Mouse (Mus musculus) limb, embryonic 11.5 days (tissue): Measurements from ENCODE around the gene Twnk. TPM values are rescaled to one million over a fixed set of nuclear protein-coding genes. Genes with fewer than 3 reads are reported as not detected.

Source experiments
- ATAC-seq: fragments of 200-750 bp; cut with Nextera tagmentation; 2 replicates; pipeline ENCODE4 v1.8.0; 2017; ENCODE audit warnings: low read depth; ENCODE audit not compliant: insufficient number of reproducible peaks, low FRiP score, low TSS enrichment
- DNase-seq: peaks from one replicate; pipeline ENCODE4 v3.0.0-alpha.2; 2015; ENCODE audit warnings: low spot score
- H3K27ac ChIP-seq: fragments of 300-500 bp; sonication (generic); replicated peaks from 2 replicates; pipeline ENCODE4 v1.5.1; 2014; ENCODE audit warnings: low read depth, mild to moderate bottlenecking, low read length
- H3K27me3 ChIP-seq: fragments of 300-500 bp; sonication (generic); 2 replicates; pipeline ENCODE4 v1.6.1; 2014; ENCODE audit warnings: mild to moderate bottlenecking, low read length, mixed read lengths; ENCODE audit not compliant: control insufficient read depth, insufficient read depth
- H3K36me3 ChIP-seq: fragments of 300-500 bp; sonication (generic); 2 replicates; pipeline ENCODE4 v1.6.1; 2014; ENCODE audit warnings: mild to moderate bottlenecking, low read length, moderate library complexity, mixed read lengths; ENCODE audit not compliant: control insufficient read depth, insufficient read depth
- H3K4me1 ChIP-seq: fragments of 300-500 bp; sonication (generic); 2 replicates; pipeline ENCODE4 v1.6.1; 2014; ENCODE audit warnings: low read length, mixed read lengths; ENCODE audit not compliant: control insufficient read depth, insufficient read depth
- H3K4me2 ChIP-seq: fragments of 300-500 bp; sonication (generic); 2 replicates; pipeline ENCODE4 v1.6.1; 2014; ENCODE audit warnings: low read depth, mild to moderate bottlenecking, moderate library complexity; ENCODE audit not compliant: severe bottlenecking
- H3K4me3 ChIP-seq: fragments of 300-500 bp; sonication (generic); 2 replicates; pipeline ENCODE4 v1.5.1; 2014; ENCODE audit warnings: low read depth, low read length
- H3K9ac ChIP-seq: fragments of 300-500 bp; sonication (generic); 2 replicates; pipeline ENCODE4 v1.6.1; 2014; ENCODE audit warnings: mild to moderate bottlenecking, low read length
- H3K9me3 ChIP-seq: fragments of 300-500 bp; sonication (generic); 2 replicates; pipeline ENCODE4 v1.6.1; 2016; ENCODE audit warnings: low read length; ENCODE audit not compliant: control insufficient read depth
- WGBS: fragments of 180-500 bp; shearing (Covaris S2); extraction: QIAGEN DNeasy Blood & Tissue Kit; methylation state at CpG from one replicate; pipeline ENCODE4 v1.1.7; 2014; 5-methylcytosine and 5-hydroxymethylcytosine counted together
- polyA plus RNA-seq: library from polyadenylated mRNA; unstranded; fragments of >200 nt; fragmentation: Nextera tagmentation; extraction: Ambion mirVana; gene quantifications from 2 replicates; pipeline ENCODE4 v1.2.1, GENCODE M21; 2014

Twnk gene
- polyA plus RNA-seq = 19.0 and 25.4 TPM in 2 replicates

DNA sequence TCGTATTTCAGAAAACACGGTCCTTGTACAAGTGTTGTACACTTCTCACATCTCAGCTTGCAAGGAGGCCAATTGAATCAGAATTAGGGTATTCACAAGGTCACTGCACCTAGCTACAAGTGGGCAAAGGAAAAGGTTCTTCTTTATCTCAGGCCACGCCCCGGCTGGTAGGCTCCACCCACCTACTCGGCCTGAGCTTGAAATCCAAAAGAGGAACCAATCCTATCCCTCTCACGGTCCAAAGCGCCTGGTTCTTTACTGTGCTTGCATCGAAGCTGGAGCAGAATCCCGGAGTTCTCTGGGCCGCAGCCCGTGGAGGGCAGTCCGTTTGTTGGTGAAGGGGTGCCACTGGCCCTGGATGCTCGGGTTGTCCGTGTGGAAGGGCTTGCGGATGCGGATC is at the start of gene Twnk:
Gene Twnk (plus strand): TSS at position 220 of the 400 bp plus-strand sequence.
- H3K9me3 ChIP-seq = no peaks in the 10 kb centered on the region
- ATAC-seq (no peak), DNase-seq (peak; percentile 55)
- 11% methylated on average over 16 of the region's 16 CpGs for WGBS
- H3K27me3 ChIP-seq = no peaks in the 10 kb centered on the region
- H3K27ac ChIP-seq = peak within 1 kb of the TSS; percentile 56; the same call in 1 of the 2 replicates
- H3K4me3 ChIP-seq = peak within 1 kb of the TSS; percentile 99
- peak within 1 kb of the TSS; percentile 85 for H3K9ac ChIP-seq
- peaks cover 10% of the 10 kb centered on the region for H3K4me1 ChIP-seq
- peak within 1 kb of the TSS; percentile 94 for H3K4me2 ChIP-seq
- peaks cover 10% of the 10 kb centered on the region for H3K36me3 ChIP-seq

DNA sequence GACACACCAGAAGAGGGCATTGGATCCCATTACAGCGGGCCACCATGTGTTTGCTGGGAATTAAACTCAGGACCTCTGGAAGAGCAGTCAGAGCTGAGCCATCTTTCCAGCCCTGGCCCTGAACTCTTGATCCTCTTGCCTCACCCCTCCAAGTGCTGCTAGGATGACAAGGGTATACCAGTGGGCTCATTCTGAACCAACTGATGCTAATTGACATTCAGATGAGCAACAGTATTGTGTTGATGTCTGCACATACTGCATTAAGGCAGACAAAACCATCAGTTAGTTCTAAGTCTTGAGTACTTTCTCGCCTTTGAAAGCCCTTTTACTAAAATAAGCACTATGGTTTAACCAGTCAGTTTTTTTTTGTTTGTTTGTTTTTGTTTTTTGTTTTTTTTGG is 45.8 kb upstream of the Twnk start:
- no peaks in the 10 kb centered on the region for H3K9me3 ChIP-seq
- no peaks in the 10 kb centered on the region for H3K4me1 ChIP-seq
- peaks cover 25% of the 10 kb centered on the region for H3K36me3 ChIP-seq
- DNase-seq (no peak), ATAC-seq (no peak)
- H3K27ac ChIP-seq = no peak overlapping the region
- no peak overlapping the region for H3K4me3 ChIP-seq
- H3K27me3 ChIP-seq = no peaks in the 10 kb centered on the region
- H3K9ac ChIP-seq = no peak overlapping the region
- 94% methylated on average over 2 of the region's 2 CpGs for WGBS
- H3K4me2 ChIP-seq = no peak overlapping the region

DNA sequence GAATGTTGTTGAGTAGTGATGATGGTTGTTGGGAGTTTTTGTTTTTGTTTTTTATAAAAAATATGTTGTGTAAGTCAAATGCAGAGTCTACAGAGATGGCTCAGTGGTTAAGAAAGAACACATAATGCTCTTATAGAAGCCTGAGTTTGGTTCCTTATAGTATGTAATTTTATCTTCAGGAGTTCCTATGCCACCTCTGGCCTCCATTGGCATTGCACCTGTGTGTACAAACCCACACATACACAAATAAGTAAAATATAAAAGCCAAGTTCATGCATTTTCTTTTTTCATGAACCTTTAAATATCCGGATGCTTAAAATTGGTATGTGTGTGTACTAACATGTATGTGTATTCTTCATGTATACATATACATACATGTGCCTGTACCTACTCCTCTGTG is 39.5 kb upstream of the Twnk start:
- ATAC-seq = no peak
- Histone ChIP-seq H3K4me3 (no peak overlapping the region), H3K4me1 (no peaks in the 10 kb centered on the region), H3K36me3 (peaks cover 25% of the 10 kb centered on the region), H3K4me2 (no peak overlapping the region), H3K9ac (no peak overlapping the region), H3K27ac (no peak overlapping the region), H3K9me3 (no peaks in the 10 kb centered on the region), H3K27me3 (no peaks in the 10 kb centered on the region)
- WGBS = 95% methylated on average over 1 of the region's 1 CpGs
- no peak for DNase-seq

DNA sequence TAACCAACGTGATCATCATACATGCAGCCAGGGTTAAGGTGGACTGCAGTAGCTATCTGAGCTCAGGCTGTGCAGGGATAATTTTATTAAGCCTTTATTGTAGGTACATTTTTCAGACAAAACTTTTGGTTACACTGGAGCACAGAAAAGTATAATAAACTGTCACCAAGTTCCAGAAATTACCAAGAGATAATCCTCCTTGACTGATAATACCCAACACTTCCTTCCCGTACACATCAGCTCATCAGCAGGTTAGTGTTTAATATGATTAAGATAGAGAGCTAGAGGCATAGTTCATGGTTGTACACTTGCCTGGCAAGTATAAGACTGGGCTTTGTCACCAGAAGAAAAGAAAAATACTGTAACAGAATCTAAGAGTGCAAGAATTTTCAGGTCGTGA is 37.1 kb upstream of the Twnk start:
- Histone ChIP-seq H3K36me3 (peaks cover 21% of the 10 kb centered on the region), H3K27me3 (no peaks in the 10 kb centered on the region), H3K4me3 (no peak overlapping the region), H3K4me2 (no peak overlapping the region), H3K4me1 (no peaks in the 10 kb centered on the region), H3K27ac (no peak overlapping the region), H3K9me3 (no peaks in the 10 kb centered on the region), H3K9ac (no peak overlapping the region)
- ATAC-seq = no peak
- WGBS = 73% methylated on average over 3 of the region's 3 CpGs
- no peak for DNase-seq

DNA sequence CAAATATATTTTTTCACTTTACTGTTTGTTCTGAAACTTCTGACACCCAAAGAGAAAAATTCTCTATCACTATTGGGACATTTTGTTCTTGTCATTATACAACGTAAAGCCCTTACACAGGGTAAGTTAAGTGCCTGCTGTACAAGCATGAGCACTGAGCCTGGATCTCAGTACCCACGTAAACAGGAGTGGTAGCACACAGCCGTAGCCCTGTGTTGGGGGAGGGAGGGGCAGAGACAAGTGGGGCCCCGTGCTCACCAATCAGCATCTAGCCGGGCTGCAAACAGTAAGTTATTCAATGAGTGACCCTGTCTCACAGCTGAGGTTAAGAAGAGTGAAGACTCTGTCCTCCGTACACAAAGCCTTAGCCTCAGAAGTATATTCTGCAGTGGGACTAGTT is 28.8 kb upstream of the Twnk start:
- H3K4me1 ChIP-seq = no peaks in the 10 kb centered on the region
- H3K4me2 ChIP-seq = no peak overlapping the region
- no peak overlapping the region for H3K9ac ChIP-seq
- H3K4me3 ChIP-seq = no peak overlapping the region
- H3K36me3 ChIP-seq = peaks cover 29% of the 10 kb centered on the region; the same call in 1 of the 2 replicates
- H3K9me3 ChIP-seq = no peaks in the 10 kb centered on the region
- 88% methylated on average over 6 of the region's 6 CpGs for WGBS
- ATAC-seq (no peak), DNase-seq (no peak)
- H3K27me3 ChIP-seq = no peaks in the 10 kb centered on the region
- H3K27ac ChIP-seq = no peak overlapping the region

DNA sequence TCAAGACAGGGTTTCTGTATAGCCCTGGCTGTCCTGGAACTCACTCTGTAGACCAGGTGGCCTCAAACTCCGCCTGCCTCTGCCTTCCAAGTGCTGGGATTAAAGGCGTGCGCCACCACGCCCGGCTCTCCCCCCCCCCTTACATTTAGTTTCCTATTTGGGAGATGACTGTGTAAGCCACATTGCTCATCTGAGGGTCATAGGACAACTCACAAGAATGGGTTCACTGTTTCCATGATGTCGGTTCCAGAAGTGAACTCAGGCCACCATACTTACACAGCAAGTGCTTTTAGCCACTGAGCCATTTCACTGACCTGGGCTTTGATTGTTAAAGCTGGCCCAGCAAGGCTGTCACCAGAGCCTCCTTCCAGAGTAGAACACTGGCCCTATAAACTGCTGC is 28.3 kb upstream of the Twnk start:
- no peak for DNase-seq
- WGBS = 92% methylated on average over 6 of the region's 6 CpGs
- no peak overlapping the region for H3K27ac ChIP-seq

DNA sequence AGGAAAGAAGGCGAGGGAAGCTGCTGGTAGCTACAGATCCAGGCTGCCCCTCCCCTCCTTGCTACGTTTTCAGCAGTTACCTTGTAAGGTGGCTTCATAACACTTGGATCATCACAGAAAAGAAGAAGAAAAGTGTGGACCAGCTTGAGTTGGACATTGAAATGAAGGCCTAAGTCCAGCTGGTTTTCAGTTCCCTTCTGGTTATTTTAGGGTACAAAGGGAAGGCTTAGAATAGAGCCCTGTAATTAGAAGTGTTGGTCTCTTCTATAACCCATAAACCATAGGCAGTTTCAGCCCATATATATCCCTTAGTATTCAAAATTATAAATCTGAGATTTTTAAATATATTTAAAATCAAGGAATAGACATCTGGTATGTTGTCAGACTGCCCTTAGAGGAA is 24.7 kb upstream of the Twnk start:
- DNase-seq (no peak), ATAC-seq (no peak)
- WGBS = 89% methylated on average over 2 of the region's 2 CpGs
- no peak overlapping the region for H3K9ac ChIP-seq
- H3K4me3 ChIP-seq = no peak overlapping the region
- no peaks in the 10 kb centered on the region for H3K27me3 ChIP-seq
- H3K4me2 ChIP-seq = no peak overlapping the region
- peaks cover 16% of the 10 kb centered on the region; the same call in 1 of the 2 replicates for H3K36me3 ChIP-seq
- no peak overlapping the region for H3K27ac ChIP-seq
- no peaks in the 10 kb centered on the region for H3K4me1 ChIP-seq
- H3K9me3 ChIP-seq = no peaks in the 10 kb centered on the region

More for the DNA sequence above, 28.3 kb upstream of the Twnk start:
- H3K9me3 ChIP-seq = no peaks in the 10 kb centered on the region
- no peak overlapping the region for H3K4me3 ChIP-seq
- no peaks in the 10 kb centered on the region for H3K27me3 ChIP-seq
- H3K4me2 ChIP-seq = no peak overlapping the region
- H3K4me1 ChIP-seq = no peaks in the 10 kb centered on the region
- ATAC-seq = no peak
- no peak overlapping the region for H3K9ac ChIP-seq
- H3K36me3 ChIP-seq = peaks cover 29% of the 10 kb centered on the region; the same call in 1 of the 2 replicates

DNA sequence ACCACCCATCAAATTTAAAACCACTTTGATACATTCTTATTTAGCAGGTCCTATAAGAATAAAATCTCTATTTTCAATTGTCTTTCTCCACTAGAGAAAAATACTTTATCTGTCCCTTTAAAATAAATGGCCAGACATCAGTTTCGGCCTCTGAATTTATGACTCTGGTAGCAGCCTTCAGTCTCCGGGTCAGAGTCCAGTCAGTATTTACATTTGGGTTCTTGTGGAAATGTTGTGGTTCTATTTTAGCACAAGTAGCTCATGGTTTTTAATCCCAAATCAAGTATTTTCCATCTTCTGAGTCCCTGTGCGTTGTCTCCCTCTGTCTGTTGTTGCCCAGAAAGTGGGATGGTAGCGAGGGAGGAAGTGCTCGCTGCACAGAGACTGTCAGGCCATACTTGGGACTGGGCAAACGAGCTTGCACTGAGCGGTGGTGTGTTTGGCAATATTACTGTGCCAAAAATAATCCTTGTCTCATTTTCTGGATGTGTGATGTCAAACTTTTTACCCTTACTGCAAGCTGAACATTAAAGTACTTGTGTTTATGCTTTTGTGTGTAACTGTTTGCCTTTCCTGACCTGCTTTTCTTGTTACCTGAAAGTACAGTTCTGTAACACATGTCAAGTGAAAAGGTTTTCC is 22.9 kb upstream of the Twnk start:
- DNase-seq (no peak), ATAC-seq (no peak)
- WGBS = 87% methylated on average over 7 of the region's 7 CpGs
- no peaks in the 10 kb centered on the region for H3K4me1 ChIP-seq
- no peak overlapping the region for H3K27ac ChIP-seq
- no peaks in the 10 kb centered on the region for H3K27me3 ChIP-seq
- H3K36me3 ChIP-seq = peaks cover 11% of the 10 kb centered on the region; the same call in 1 of the 2 replicates
- no peak overlapping the region for H3K9ac ChIP-seq
- no peak overlapping the region for H3K4me2 ChIP-seq
- H3K9me3 ChIP-seq = no peaks in the 10 kb centered on the region
- no peak overlapping the region for H3K4me3 ChIP-seq

DNA sequence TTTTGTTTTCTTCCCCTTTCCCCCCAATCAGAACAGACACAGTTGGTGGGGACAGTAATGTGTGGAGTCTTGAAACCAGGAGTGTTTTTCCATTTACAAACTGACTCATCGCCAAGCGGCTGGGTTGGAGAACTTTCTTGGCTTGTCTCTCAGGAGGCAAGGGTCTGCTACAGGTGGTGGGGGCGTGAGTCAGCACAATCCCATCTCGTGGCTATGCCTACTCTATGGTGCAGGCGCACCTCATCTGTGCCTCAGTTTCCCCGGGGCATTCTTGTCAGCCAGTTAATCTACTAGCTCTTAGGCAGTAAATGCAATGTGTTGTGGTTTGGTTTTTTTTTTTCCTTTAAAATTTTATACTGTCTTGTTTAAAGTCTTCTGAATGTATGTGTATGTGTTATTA is 22.1 kb upstream of the Twnk start:
- Histone ChIP-seq H3K9me3 (no peaks in the 10 kb centered on the region), H3K27ac (no peak overlapping the region), H3K27me3 (no peaks in the 10 kb centered on the region), H3K9ac (no peak overlapping the region), H3K4me2 (no peak overlapping the region), H3K4me1 (no peaks in the 10 kb centered on the region), H3K36me3 (peaks cover 9% of the 10 kb centered on the region; the same call in 1 of the 2 replicates), H3K4me3 (no peak overlapping the region)
- DNase-seq (no peak), ATAC-seq (no peak)
- WGBS = 93% methylated on average over 6 of the region's 6 CpGs
